Mouse (Mus musculus) ES-Bruce4 (cell line): ENCODE data around the gene Sema4c.

Experiments
- CTCF ChIP-seq: IDR thresholded peaks from one replicate; pipeline ENCODE4 v1.8.1; 2011; ENCODE audit warnings: low read depth, low read length
- EP300 ChIP-seq: IDR thresholded peaks from 2 replicates; pipeline ENCODE4 v1.6.1; 2011; ENCODE audit warnings: low read depth, low read length; ENCODE audit not compliant: insufficient read depth
- POLR2A ChIP-seq: IDR thresholded peaks from one replicate; pipeline ENCODE4 v1.8.1; 2011; ENCODE audit warnings: low read length; ENCODE audit not compliant: insufficient read depth

DNA sequence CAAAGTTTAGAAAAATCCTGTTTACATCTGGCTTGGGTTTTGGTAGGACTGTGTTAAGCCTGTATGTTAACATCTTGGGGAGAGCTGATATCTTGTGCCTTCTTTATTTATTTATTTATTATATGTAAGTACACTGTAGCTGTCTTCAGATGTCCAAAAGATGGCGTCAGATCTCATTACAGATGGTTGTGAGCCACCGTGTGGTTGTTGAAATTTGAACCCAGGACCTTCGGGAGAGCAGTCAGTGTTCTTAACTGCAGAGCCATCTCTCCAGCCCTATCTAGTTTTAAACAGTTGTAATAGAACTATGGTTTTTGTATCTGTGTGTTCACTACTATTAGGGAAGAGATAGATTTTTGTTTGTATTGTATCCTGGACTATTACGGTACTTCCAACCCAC is 28.9 kb downstream of the Sema4c start:
- TF ChIP-seq POLR2A (no peak), CTCF (no peak), EP300 (no peak)
